Mouse (Mus musculus) c-Kit-positive CD71-positive TER-119-positive erythroid progenitor cells, embryonic 14.5 days (primary cell): ENCODE measurements around the gene R3hcc1l.

ENCODE experiments used
- DNase-seq: peaks from one replicate; pipeline ENCODE4 v3.0.0-alpha.2; 2013; ENCODE audit warnings: low spot score

The R3hcc1l gene

GRCm38 (mm10) chr19:42540649-42541048 is 22.1 kb downstream of the R3hcc1l start:
- DNase-seq: no peak

- no peak for DNase-seq
Measured at GRCm38 (mm10) chr19:42558701-42559100, 40.1 kb downstream of the R3hcc1l start.

- no peak for DNase-seq
Measured at GRCm38 (mm10) chr19:42561991-42562390, 43.4 kb downstream of the R3hcc1l start.

GRCm38 (mm10) chr19:42562981-42563380 is 44.4 kb downstream of the R3hcc1l start:
- DNase-seq: no peak

- DNase-seq: no peak
Measured at GRCm38 (mm10) chr19:42563726-42564270, 45.2 kb downstream of the R3hcc1l start.

- DNase-seq: no peak
Measured at GRCm38 (mm10) chr19:42566283-42567019, 47.9 kb downstream of the R3hcc1l start.

- DNase-seq: no peak
Measured at GRCm38 (mm10) chr19:42567020-42567419, 48.5 kb downstream of the R3hcc1l start.

GRCm38 (mm10) chr19:42569076-42569475 is 50.5 kb downstream of the R3hcc1l start:
- no peak for DNase-seq

- no peak for DNase-seq
Measured at GRCm38 (mm10) chr19:42571291-42571690, 52.7 kb downstream of the R3hcc1l start.

GRCm38 (mm10) chr19:42575317-42575716 is 56.8 kb downstream of the R3hcc1l start:
- no peak for DNase-seq

GRCm38 (mm10) chr19:42576856-42577255 is 58.3 kb downstream of the R3hcc1l start:
- no peak for DNase-seq

GRCm38 (mm10) chr19:42578631-42579030 is 60.1 kb downstream of the R3hcc1l start:
- no peak for DNase-seq

- no peak for DNase-seq
Measured at GRCm38 (mm10) chr19:42580701-42581100, 62.1 kb downstream of the R3hcc1l start.

GRCm38 (mm10) chr19:42582811-42583370 is 64.3 kb downstream of the R3hcc1l start:
- DNase-seq: peak; percentile 22

- peak; percentile 49 for DNase-seq
Measured at GRCm38 (mm10) chr19:42583677-42584076, 65.1 kb downstream of the R3hcc1l start.

GRCm38 (mm10) chr19:42584188-42584587 is 65.6 kb downstream of the R3hcc1l start:
- DNase-seq: peak; percentile 20

- DNase-seq: no peak
Measured at GRCm38 (mm10) chr19:42587704-42588103, 69.1 kb downstream of the R3hcc1l start.

GRCm38 (mm10) chr19:42589246-42589645 is 70.7 kb downstream of the R3hcc1l start:
- no peak for DNase-seq

- DNase-seq: no peak
Measured at GRCm38 (mm10) chr19:42591534-42591933, 73.0 kb downstream of the R3hcc1l start.

GRCm38 (mm10) chr19:42593456-42593855 is 74.9 kb downstream of the R3hcc1l start:
- DNase-seq: no peak

- no peak for DNase-seq
Measured at GRCm38 (mm10) chr19:42595066-42595465, 76.5 kb downstream of the R3hcc1l start.

- no peak for DNase-seq
Measured at GRCm38 (mm10) chr19:42597286-42597685, 78.7 kb downstream of the R3hcc1l start.

- DNase-seq: no peak
Measured at GRCm38 (mm10) chr19:42597896-42598295, 79.3 kb downstream of the R3hcc1l start.
